Comparison of ENCODE assay signal across 14 mouse cellular contexts in genomic region chr8:55477336-55477735, GRCm38 (mm10).
"Had no signal": no experiment of that assay in that cellular context is flagged by ENCODE, and none has a peak within 500 bp of the region (broad histone marks: within the 10 kb centered on the region; RNA-seq: fewer than 3 reads in every experiment).

No protein-coding gene starts in this region.

- H3K27me3 ChIP-seq: liver, embryonic 13.5 days; stomach, embryonic 15.5 days had no signal

- H3K4me3 ChIP-seq: left cerebral cortex, adult 2 months; liver, embryonic 13.5 days; stomach, embryonic 15.5 days had no signal

- H3K4me1 ChIP-seq: liver, embryonic 13.5 days; stomach, embryonic 15.5 days had no signal

- H3K4me2 ChIP-seq: liver, embryonic 13.5 days; lung, embryonic 14.5 days; midbrain, embryonic 11.5 days; stomach, embryonic 15.5 days had no signal

- ATAC-seq: intestine, postnatal 0 days; lung, postnatal 0 days had no signal

- DNase-seq: layer of hippocampus, postnatal 36 days; liver, embryonic 13.5 days; lung, embryonic 14.5 days; lung, postnatal 36 days; midbrain, embryonic 14.5 days; right cerebral cortex, adult 18-20 months; right cerebral cortex, postnatal 25 days; spleen, adult 18-20 months; thymus, postnatal 36 days had no signal

- H3K36me3 ChIP-seq: liver, embryonic 13.5 days; stomach, embryonic 15.5 days had no signal

- H3K27ac ChIP-seq: left cerebral cortex, adult 2 months; liver, embryonic 13.5 days; stomach, embryonic 15.5 days had no signal

- H3K9me3 ChIP-seq: liver, embryonic 13.5 days; stomach, embryonic 15.5 days had no signal

- H3K9ac ChIP-seq: liver, embryonic 13.5 days; lung, embryonic 14.5 days; stomach, embryonic 15.5 days had no signal
